Mouse (Mus musculus): ENCODE results near the gene Col2a1. TPM values are rescaled to one million over a fixed set of nuclear protein-coding genes. Genes with fewer than 3 reads are reported as not detected.

The Col2a1 gene
- total and polyA plus RNA-seq, 3 experiments: 0.06 to 0.13 TPM; not detected in 1

DNA sequence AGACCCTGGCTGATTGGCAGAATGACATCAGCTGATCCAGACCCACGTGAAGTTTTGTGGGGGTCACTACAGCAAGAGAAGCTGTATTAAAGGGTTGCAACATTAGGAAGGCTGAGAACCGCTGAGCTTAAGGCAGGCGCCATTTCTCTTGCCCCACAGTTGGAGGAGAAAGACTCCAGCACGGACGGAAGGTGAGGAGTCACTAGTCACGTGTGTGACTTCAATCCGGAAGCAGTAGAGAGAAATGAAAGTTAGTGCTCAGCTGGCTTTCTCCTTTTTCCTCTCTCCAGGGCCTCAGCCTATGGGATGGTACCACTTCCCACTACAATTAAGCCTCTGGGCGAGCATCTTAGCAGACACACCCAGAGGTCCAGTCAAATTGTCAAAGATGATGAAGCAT, 62.0 kb downstream of the Col2a1 start:
- Histone ChIP-seq H3K27ac (ENCODE audit: insufficient read depth, low read depth) (no peak overlapping the region), H3K9ac (ENCODE audit: insufficient read depth, low read depth) (no peak overlapping the region), H3K9me3 (replicated peaks; ENCODE audit: low read length) (no peaks in the 10 kb centered on the region), H3K4me2 (ENCODE audit: insufficient read depth, low read depth, poor library complexity, severe bottlenecking) (no peak overlapping the region), H3K4me3 (replicated peaks in 1 of 3; ENCODE audit: low read depth in 2 of 3, low read length in 2 of 3, poor library complexity in 1 of 3) (no peak overlapping the region), H3K36me3 (replicated peaks in 1 of 2; ENCODE audit: control insufficient read depth in 1 of 2, insufficient read depth in 1 of 2, low read length in 1 of 2) (no peaks in the 10 kb centered on the region), H3K79me2 (replicated peaks; ENCODE audit: control insufficient read depth, extremely low read depth, insufficient read depth, poor library complexity, severe bottlenecking) (no peaks in the 10 kb centered on the region), H3K27me3 (replicated peaks) (peaks cover 3% of the 10 kb centered on the region), H3K4me1 (ENCODE audit: control insufficient read depth in 1 of 2, insufficient read depth in 2 of 2) (peaks cover 2 to 8% of the 10 kb centered on the region in 2 experiments; a peak in 3 of 4 replicates)
- TF ChIP-seq TBP (conservative IDR thresholded peaks at IDR 0.05; ENCODE audit: low read depth, low read length) (no peak), BHLHE40 (IDR thresholded peaks at IDR 0.05; ENCODE audit: low read depth, low read length) (peak; percentile 61), MEF2A (IDR thresholded peaks at IDR 0.05; ENCODE audit: borderline replicate concordance, low read depth, low read length) (no peak)
- DNase-seq (ENCODE audit: extremely low read depth): no peak
- dilution Hi-C loops (cut with MboI; ENCODE audit: extremely low pct_ligation_motif_present, extremely low pct_unique_long_range_greater_than_20kb, low sequenced_read_pairs) (no loop called here), in situ Hi-C loops (cut with MboI; ENCODE audit: low pct_ligation_motif_present, low pct_unique_long_range_greater_than_20kb, low sequenced_read_pairs) (loop anchor here (5.0 to 10.0 kb wide), 3 partner anchors 50 to 228 kb away; no protein-coding TSS in a partner anchor)

DNA sequence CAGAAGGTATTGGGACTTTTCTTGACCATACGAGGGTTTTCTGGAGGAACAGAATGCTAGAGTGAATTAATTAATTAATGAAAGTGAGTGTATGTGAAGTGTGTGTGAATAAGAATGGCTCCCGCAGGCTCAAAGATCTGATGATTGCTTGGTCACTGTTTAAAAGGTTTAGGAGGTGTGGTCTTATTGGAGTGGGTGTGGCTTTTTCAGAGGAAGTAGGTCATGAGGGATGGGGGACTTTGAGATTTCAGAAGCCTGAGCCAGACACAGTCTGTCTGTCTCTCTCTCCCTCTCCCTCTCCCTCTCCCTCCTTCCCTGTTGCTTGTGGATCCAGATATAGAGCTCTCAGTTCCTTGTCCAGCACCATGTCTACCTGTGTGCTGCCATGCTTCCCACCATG, 63.2 kb downstream of the Col2a1 start:
- TF ChIP-seq RCOR1 (conservative IDR thresholded peaks at IDR 0.05; ENCODE audit: low read depth, low read length) (no peak), RAD21 (IDR thresholded peaks at IDR 0.05; ENCODE audit: low read depth, low read length) (no peak), ZMIZ1 (IDR thresholded peaks at IDR 0.05; ENCODE audit: low read depth, low read length) (no peak), ZKSCAN1 (IDR thresholded peaks at IDR 0.05; ENCODE audit: borderline replicate concordance, low read depth, low read length) (no peak), EP300 (IDR thresholded peaks at IDR 0.05; ENCODE audit: low read length) (no peak), NRF1 (IDR thresholded peaks at IDR 0.05; ENCODE audit: low read depth, low read length) (no peak), SMC3 (IDR thresholded peaks at IDR 0.05; ENCODE audit: low read depth, low read length) (no peak), HCFC1 (IDR thresholded peaks at IDR 0.05; ENCODE audit: low read depth, low read length) (no peak), TBP (conservative IDR thresholded peaks at IDR 0.05; ENCODE audit: low read depth, low read length) (no peak), CHD2 (IDR thresholded peaks at IDR 0.05; ENCODE audit: low read length) (no peak), ZC3H11A (IDR thresholded peaks at IDR 0.05; ENCODE audit: low read depth, low read length) (no peak), KAT2A (IDR thresholded peaks at IDR 0.05; ENCODE audit: insufficient replicate concordance, low read length) (no peak), MAX (IDR thresholded peaks at IDR 0.05; ENCODE audit: low read length) (no peak), USF2 (conservative IDR thresholded peaks at IDR 0.05; ENCODE audit: low read depth, low read length) (no peak), CHD1 (IDR thresholded peaks at IDR 0.05; ENCODE audit: low read depth, low read length) (no peak), IRF4 (IDR thresholded peaks at IDR 0.05; ENCODE audit: low read depth, low read length) (no peak), ZNF384 (IDR thresholded peaks at IDR 0.05; ENCODE audit: low read depth, low read length) (no peak)
- Histone ChIP-seq H3K79me2 (replicated peaks; ENCODE audit: control insufficient read depth, extremely low read depth, insufficient read depth, poor library complexity, severe bottlenecking) (no peaks in the 10 kb centered on the region), H3K4me3 (replicated peaks in 1 of 3; ENCODE audit: low read depth in 2 of 3, low read length in 2 of 3, poor library complexity in 1 of 3) (no peak overlapping the region), H3K9me3 (replicated peaks; ENCODE audit: low read length) (no peaks in the 10 kb centered on the region), H3K9ac (ENCODE audit: insufficient read depth, low read depth) (no peak overlapping the region), H3K27ac (ENCODE audit: insufficient read depth, low read depth) (no peak overlapping the region), H3K27me3 (replicated peaks) (peaks cover 6% of the 10 kb centered on the region), H3K4me2 (ENCODE audit: insufficient read depth, low read depth, poor library complexity, severe bottlenecking) (no peak overlapping the region), H3K36me3 (replicated peaks in 1 of 2; ENCODE audit: control insufficient read depth in 1 of 2, insufficient read depth in 1 of 2, low read length in 1 of 2) (no peaks in the 10 kb centered on the region), H3K4me1 (ENCODE audit: control insufficient read depth in 1 of 2, insufficient read depth in 2 of 2) (peaks cover 2 to 8% of the 10 kb centered on the region in 2 experiments; a peak in 3 of 4 replicates)
- DNase-seq (ENCODE audit: extremely low read depth): peak; percentile 31
- in situ Hi-C loops (cut with MboI; ENCODE audit: low pct_ligation_motif_present, low pct_unique_long_range_greater_than_20kb, low sequenced_read_pairs) (loop anchor here (5.0 to 10.0 kb wide), 3 partner anchors 49 to 227 kb away; no protein-coding TSS in a partner anchor), dilution Hi-C loops (cut with MboI; ENCODE audit: extremely low pct_ligation_motif_present, extremely low pct_unique_long_range_greater_than_20kb, low sequenced_read_pairs) (no loop called here)
